Mouse (Mus musculus): ENCODE measurements around the gene Car9.
A peak's percentile ranks its signal among the peaks of the same experiment; 100 is the strongest.
"Not testable (repeated sequence)": the region's sequence is repeated elsewhere in the genome, so short reads cannot be mapped to it uniquely, and the experiment has no call there.

Gene Car9

GRCm38 (mm10) chr4:43506536-43507185 lies at the start of gene Car9:
TSS of gene Car9 (plus strand) at chr4:43506966.
- DNase-seq (ENCODE audit: low spot score): no peak

- DNase-seq (ENCODE audit: low spot score): no peak
These were observed 49.6 kb upstream of the Car9 start for GRCm38 (mm10) chr4:43457124-43457523.

GRCm38 (mm10) chr4:43463102-43463501 lies 43.7 kb upstream of the Car9 start:
- no peak for DNase-seq (ENCODE audit: low spot score)

GRCm38 (mm10) chr4:43465935-43466334 lies 40.8 kb upstream of the Car9 start:
- no peak for DNase-seq (ENCODE audit: low spot score)

GRCm38 (mm10) chr4:43466872-43467271 lies 39.9 kb upstream of the Car9 start:
- no peak for DNase-seq (ENCODE audit: low spot score)

GRCm38 (mm10) chr4:43470301-43470700 lies 36.5 kb upstream of the Car9 start:
- no peak for DNase-seq (ENCODE audit: low spot score)

GRCm38 (mm10) chr4:43473636-43474035 lies 33.1 kb upstream of the Car9 start:
- DNase-seq (ENCODE audit: low spot score): no peak

- DNase-seq (ENCODE audit: low spot score): peak; percentile 21
These were observed 30.2 kb upstream of the Car9 start for GRCm38 (mm10) chr4:43476604-43477003.

- DNase-seq (ENCODE audit: low spot score): peak; percentile 89
These were observed 28.8 kb upstream of the Car9 start for GRCm38 (mm10) chr4:43477857-43478533.

- no peak for DNase-seq (ENCODE audit: low spot score)
These were observed 28.3 kb upstream of the Car9 start for GRCm38 (mm10) chr4:43478534-43478858.

- DNase-seq (ENCODE audit: low spot score): peak; percentile 64
These were observed 27.6 kb upstream of the Car9 start for GRCm38 (mm10) chr4:43478906-43479832.

- DNase-seq (ENCODE audit: low spot score): no peak
These were observed 25.8 kb upstream of the Car9 start for GRCm38 (mm10) chr4:43480985-43481384.

- DNase-seq (ENCODE audit: low spot score): peak; percentile 74
These were observed 24.8 kb upstream of the Car9 start for GRCm38 (mm10) chr4:43481894-43482456.

GRCm38 (mm10) chr4:43482591-43482990 lies 24.2 kb upstream of the Car9 start:
- peak; percentile 12 for DNase-seq (ENCODE audit: low spot score)

- DNase-seq (ENCODE audit: low spot score): peak; percentile 82
These were observed 23.2 kb upstream of the Car9 start, which contains the start of gene Sit1 for GRCm38 (mm10) chr4:43483535-43484091. TSS of gene Sit1 (minus strand) at chr4:43483734.

GRCm38 (mm10) chr4:43485666-43486065 lies 21.1 kb upstream of the Car9 start:
- DNase-seq (ENCODE audit: low spot score): not testable (repeated sequence)

GRCm38 (mm10) chr4:43489611-43490010 lies 17.2 kb upstream of the Car9 start:
- DNase-seq (ENCODE audit: low spot score): no peak

GRCm38 (mm10) chr4:43490801-43491200 lies 16.0 kb upstream of the Car9 start:
- no peak for DNase-seq (ENCODE audit: low spot score)

GRCm38 (mm10) chr4:43492101-43492820 lies 14.5 kb upstream of the Car9 start:
- no peak for DNase-seq (ENCODE audit: low spot score)

- DNase-seq (ENCODE audit: low spot score): peak; percentile 97
These were observed 14.0 kb upstream of the Car9 start, which contains the start of gene Ccdc107 for GRCm38 (mm10) chr4:43492821-43493185. TSS of gene Ccdc107 (plus strand) at chr4:43492900.

GRCm38 (mm10) chr4:43493186-43493845 lies 13.4 kb upstream of the Car9 start:
- DNase-seq (ENCODE audit: low spot score): peak; percentile 97
